8 mouse cellular contexts compared by ENCODE assay signal in the genomic region with DNA sequence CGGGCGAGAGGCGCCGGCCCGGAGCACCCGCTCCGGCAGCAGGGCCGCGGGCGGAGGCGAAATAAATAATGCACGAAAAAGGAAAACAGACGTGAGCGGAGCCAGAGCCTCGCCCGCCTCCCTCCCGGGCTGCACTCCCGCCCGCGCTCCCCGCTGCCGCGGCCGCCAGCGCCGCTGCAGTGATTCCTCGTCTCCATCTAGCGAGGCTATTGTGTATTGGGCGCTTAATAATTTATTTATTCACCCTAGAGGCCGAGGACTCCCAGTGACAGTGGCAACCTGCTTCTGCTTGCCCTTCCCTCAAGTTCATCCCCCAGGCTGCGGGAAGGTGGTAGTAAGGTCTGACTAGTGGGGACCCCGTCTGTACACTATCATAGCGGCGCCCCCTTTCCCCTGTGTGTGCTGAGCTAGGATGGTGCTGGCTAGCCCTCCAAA. TPM values are rescaled to one million over a fixed set of nuclear protein-coding genes. Genes with fewer than 3 reads are reported as not detected.
A peak's percentile ranks its signal among the peaks of the same experiment; 100 is the strongest.
DNase-seq lines count a peak whose midpoint lies in the region; ATAC-seq and TF ChIP-seq lines count a peak whose summit lies in the region.

No protein-coding gene starts in this region.

- under 1% methylated on average over 34 of the region's 34 CpGs for WGBS in embryonic facial prominence, embryonic 10.5 days
- 1% methylated on average over 34 of the region's 34 CpGs for WGBS in heart, adult 2 months
- under 1% methylated on average over 33 of the region's 34 CpGs for WGBS in limb, embryonic 12.5 days
- whole genome bisulfite sequencing in midbrain, embryonic 15.5 days = under 1% methylated on average over 33 of the region's 34 CpGs

- TF ChIP-seq POLR2A in heart, adult 2 months (IDR thresholded peaks at IDR 0.05; ENCODE audit: insufficient read depth, low read depth, low read length) = no peak

- H3K4me1 ChIP-seq in embryonic facial prominence, embryonic 10.5 days = peaks cover 21% of the 10 kb centered on the region
- no peaks in the 10 kb centered on the region for H3K4me1 ChIP-seq in heart, adult 2 months (ENCODE audit: control insufficient read depth, insufficient read depth, low read length)
- peaks cover 9% of the 10 kb centered on the region for H3K4me1 ChIP-seq in limb, embryonic 12.5 days (replicated peaks)
- H3K4me1 ChIP-seq in midbrain, embryonic 15.5 days = peaks cover 9% of the 10 kb centered on the region

- peak overlapping the region; percentile 78 for H3K4me3 ChIP-seq in embryonic facial prominence, embryonic 10.5 days
- peak overlapping the region; percentile 50 for H3K4me3 ChIP-seq in heart, adult 2 months
- H3K4me3 ChIP-seq in limb, embryonic 12.5 days (replicated peaks) = peak overlapping the region; percentile 67
- peak overlapping the region; percentile 61 for H3K4me3 ChIP-seq in midbrain, embryonic 15.5 days

- intact Hi-C loops in heart, adult 2 months (cut with DNase I) = loop anchor here (1.0 to 5.0 kb wide), 2 partner anchors 60 to 98 kb away; no protein-coding TSS in a partner anchor

- TF ChIP-seq EP300 in heart, adult 2 months (IDR thresholded peaks at IDR 0.05; ENCODE audit: insufficient read depth, low read depth, low read length) = no peak

- peak; percentile 85 for DNase-seq in adrenal gland, postnatal 14 days
- peak; percentile 72 for DNase-seq in embryonic facial prominence, embryonic 10.5 days (ENCODE audit: low spot score)
- peak; percentile 62 to 63 for DNase-seq in heart, adult 2 months
- DNase-seq in kidney, adult 9 months = peak; percentile 61
- peak; percentile 68 for DNase-seq in testis, postnatal 10 days (ENCODE audit: low spot score)

- H3K9me3 ChIP-seq in embryonic facial prominence, embryonic 10.5 days = no peaks in the 10 kb centered on the region
- no peaks in the 10 kb centered on the region for H3K9me3 ChIP-seq in limb, embryonic 12.5 days
- no peaks in the 10 kb centered on the region for H3K9me3 ChIP-seq in midbrain, embryonic 15.5 days

- TF ChIP-seq CTCF in heart, adult 2 months (IDR thresholded peaks at IDR 0.05) = peak; percentile 65

- no peaks in the 10 kb centered on the region for H3K36me3 ChIP-seq in embryonic facial prominence, embryonic 10.5 days (replicated peaks)
- no peaks in the 10 kb centered on the region for H3K36me3 ChIP-seq in heart, adult 2 months (ENCODE audit: control insufficient read depth, insufficient read depth, low read length)
- no peaks in the 10 kb centered on the region for H3K36me3 ChIP-seq in limb, embryonic 12.5 days
- H3K36me3 ChIP-seq in midbrain, embryonic 15.5 days (replicated peaks) = no peaks in the 10 kb centered on the region

- no peaks in the 10 kb centered on the region for H3K79me2 ChIP-seq in heart, adult 2 months (replicated peaks; ENCODE audit: control insufficient read depth, insufficient read depth, low read length)

- peak overlapping the region; percentile 69 for H3K9ac ChIP-seq in heart, adult 2 months (ENCODE audit: low read depth, low read length)
- H3K9ac ChIP-seq in limb, embryonic 12.5 days (replicated peaks) = peak overlapping the region; percentile 77
- H3K9ac ChIP-seq in midbrain, embryonic 15.5 days = peak overlapping the region; percentile 50

- peak overlapping the region; percentile 93 for H3K4me2 ChIP-seq in limb, embryonic 12.5 days
- H3K4me2 ChIP-seq in midbrain, embryonic 15.5 days = peak overlapping the region; percentile 89

- peak; percentile 48; the same call in 1 of the 2 replicates for ATAC-seq in limb, embryonic 12.5 days (ENCODE audit: insufficient number of reproducible peaks, insufficient read depth, low FRiP score, low TSS enrichment, low read depth)
- ATAC-seq in midbrain, embryonic 15.5 days (replicated peaks) = peak; percentile 83
- ATAC-seq in megakaryocyte, adult 5-6 weeks (ENCODE audit: poor library complexity, severe bottlenecking) = no peak

- H3K27ac ChIP-seq in embryonic facial prominence, embryonic 10.5 days (replicated peaks) = peak overlapping the region; percentile 88
- peak overlapping the region; percentile 48; the same call in 1 of the 2 replicates for H3K27ac ChIP-seq in heart, adult 2 months
- peak overlapping the region; percentile 78 for H3K27ac ChIP-seq in limb, embryonic 12.5 days
- peak overlapping the region; percentile 73 for H3K27ac ChIP-seq in midbrain, embryonic 15.5 days

- peaks cover 65% of the 10 kb centered on the region for H3K27me3 ChIP-seq in embryonic facial prominence, embryonic 10.5 days (replicated peaks; ENCODE audit: low read depth, poor library complexity, severe bottlenecking)
- peaks cover 5% of the 10 kb centered on the region for H3K27me3 ChIP-seq in heart, adult 2 months (ENCODE audit: control insufficient read depth, insufficient read depth, low read length)
- peaks cover 60% of the 10 kb centered on the region for H3K27me3 ChIP-seq in limb, embryonic 12.5 days
- no peaks in the 10 kb centered on the region; the same call in 1 of the 2 replicates for H3K27me3 ChIP-seq in midbrain, embryonic 15.5 days (replicated peaks)

RNA-seq across cellular contexts. Expression of a gene that starts 0.7 kb away (rescaled TPM):
- 2.1 and 2.3 TPM in 2 replicates for total RNA-seq in adrenal gland, postnatal 14 days (2021)
- polyA plus RNA-seq in embryonic facial prominence, embryonic 10.5 days (2016; fragmentation: Nextera tagmentation; extraction: Ambion mirVana) = 0.44 and 0.52 TPM in 2 replicates
- under 1 TPM; 0.29 to 0.43 TPM for total RNA-seq in heart, adult 2 months (2021)
- polyA plus RNA-seq in heart, adult 2 months (2012; rRNA removed) = 0.53 and 1.4 TPM in 2 replicates
- not detected in 2 replicates for polyA plus RNA-seq in limb, embryonic 12.5 days (2016; fragmentation: Nextera tagmentation; extraction: Ambion mirVana)
- polyA plus RNA-seq in midbrain, embryonic 15.5 days (2015; fragmentation: Nextera tagmentation; extraction: Ambion mirVana) = 1.2 and 1.5 TPM in 2 replicates
- not detected in 2 replicates for total RNA-seq in megakaryocyte, adult 5-6 weeks (2015)
- total RNA-seq in megakaryocyte, adult 5-6 weeks (2017) = not detected in 2 replicates
